Mouse (Mus musculus) ES-CJ7 (cell line): ENCODE results near the gene Anp32e.
"Not testable (repeated sequence)": the region's sequence is repeated elsewhere in the genome, so short reads cannot be mapped to it uniquely, and the experiment has no call there.

Experiments used
- DNase-seq: peaks from one replicate; pipeline ENCODE4 v3.0.0; 2011; ENCODE audit warnings: low read depth, low spot score

The Anp32e gene

GRCm38 (mm10) chr3:95928658-95929503, at the start of gene Anp32e:
Anp32e (plus strand) TSS chr3:95929246.
- DNase-seq = peak; percentile 100

DNA sequence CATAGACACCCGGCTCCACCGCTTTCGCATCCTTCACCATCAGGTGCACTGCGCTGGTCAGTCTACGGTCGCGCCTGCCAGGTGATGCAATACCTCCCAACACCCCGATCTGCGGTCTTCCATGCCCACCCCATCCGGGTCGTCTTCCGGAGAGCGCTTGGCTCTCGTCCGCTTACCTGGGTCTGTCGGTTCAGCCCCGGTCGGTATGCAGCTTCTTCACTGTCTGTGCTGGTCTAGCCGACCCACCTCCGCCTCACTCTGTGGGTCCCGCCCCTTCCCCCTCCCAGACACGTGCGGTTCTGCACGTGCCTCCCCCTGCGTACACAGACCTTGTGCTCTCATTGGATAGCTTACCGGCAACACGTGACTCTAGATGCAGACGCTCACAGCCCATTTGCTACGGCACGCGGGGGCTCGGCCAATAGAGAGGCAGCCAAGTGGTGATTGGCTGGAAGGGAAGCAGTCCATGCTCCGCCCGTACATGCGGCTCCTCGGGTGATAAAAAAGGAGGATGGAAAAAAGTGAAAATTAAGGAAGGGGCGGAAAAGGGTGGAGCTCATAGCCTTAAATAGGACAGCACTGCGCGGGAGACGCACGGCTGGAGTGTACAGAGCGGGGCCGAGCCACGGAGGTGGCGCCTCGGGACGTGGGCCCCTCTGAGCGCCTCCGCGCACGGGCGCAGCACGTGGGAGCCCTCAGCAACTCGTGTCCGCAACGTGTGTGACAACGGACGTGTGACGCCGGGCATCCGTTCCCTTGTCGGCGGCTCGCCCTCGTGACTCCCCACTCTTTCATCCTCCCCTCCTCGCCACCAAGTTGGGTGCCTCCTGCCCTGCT, 46.8 kb upstream of the Anp32e start, which contains the start of gene Ciart:
Gene Ciart, minus strand, starts transcription at position 273 of the 837 bp plus-strand sequence.
- DNase-seq = peak; percentile 100

GRCm38 (mm10) chr3:95882816-95883425, 46.1 kb upstream of the Anp32e start:
- DNase-seq = peak; percentile 73

DNA sequence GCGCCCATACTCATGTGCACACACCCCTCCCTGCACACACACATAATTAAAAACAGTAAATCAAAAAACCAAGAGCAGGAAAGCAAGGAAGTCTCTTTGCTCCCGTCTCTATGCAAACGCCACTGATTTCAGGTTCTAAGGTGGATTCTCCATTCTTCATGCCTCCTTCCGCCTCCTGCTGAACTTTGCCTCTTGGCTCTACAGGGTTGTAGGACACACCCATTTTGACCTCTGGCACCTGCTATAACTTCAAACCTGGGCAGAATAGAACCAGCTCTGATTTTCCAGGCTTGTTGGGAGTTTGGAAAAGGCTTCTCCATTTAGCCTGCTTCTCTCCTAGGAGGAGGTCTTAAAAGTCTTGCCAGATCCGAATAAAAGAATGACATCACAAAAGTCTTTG, 44.6 kb upstream of the Anp32e start:
- no peak for DNase-seq

DNA sequence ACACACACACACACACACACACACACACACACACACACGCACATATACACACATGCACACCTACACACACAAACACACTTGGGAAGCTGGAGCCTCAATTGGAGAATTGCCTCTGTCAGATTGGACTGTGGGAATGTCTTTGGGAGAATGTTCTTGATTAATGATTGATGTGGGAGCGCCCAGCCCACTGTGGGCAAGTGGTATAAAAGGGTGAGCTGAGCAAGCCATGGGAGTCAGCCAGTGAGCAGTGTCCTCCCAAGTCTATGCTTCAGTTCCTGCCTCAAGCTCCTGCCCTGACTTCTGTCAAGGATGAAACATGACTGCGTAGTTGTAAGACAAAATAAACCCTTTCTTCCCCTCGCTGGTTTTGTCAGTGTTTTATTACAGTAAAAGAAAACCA, 41.5 kb upstream of the Anp32e start:
- DNase-seq = no peak

- DNase-seq = no peak
These were observed 39.4 kb upstream of the Anp32e start for GRCm38 (mm10) chr3:95889664-95890063.

DNA sequence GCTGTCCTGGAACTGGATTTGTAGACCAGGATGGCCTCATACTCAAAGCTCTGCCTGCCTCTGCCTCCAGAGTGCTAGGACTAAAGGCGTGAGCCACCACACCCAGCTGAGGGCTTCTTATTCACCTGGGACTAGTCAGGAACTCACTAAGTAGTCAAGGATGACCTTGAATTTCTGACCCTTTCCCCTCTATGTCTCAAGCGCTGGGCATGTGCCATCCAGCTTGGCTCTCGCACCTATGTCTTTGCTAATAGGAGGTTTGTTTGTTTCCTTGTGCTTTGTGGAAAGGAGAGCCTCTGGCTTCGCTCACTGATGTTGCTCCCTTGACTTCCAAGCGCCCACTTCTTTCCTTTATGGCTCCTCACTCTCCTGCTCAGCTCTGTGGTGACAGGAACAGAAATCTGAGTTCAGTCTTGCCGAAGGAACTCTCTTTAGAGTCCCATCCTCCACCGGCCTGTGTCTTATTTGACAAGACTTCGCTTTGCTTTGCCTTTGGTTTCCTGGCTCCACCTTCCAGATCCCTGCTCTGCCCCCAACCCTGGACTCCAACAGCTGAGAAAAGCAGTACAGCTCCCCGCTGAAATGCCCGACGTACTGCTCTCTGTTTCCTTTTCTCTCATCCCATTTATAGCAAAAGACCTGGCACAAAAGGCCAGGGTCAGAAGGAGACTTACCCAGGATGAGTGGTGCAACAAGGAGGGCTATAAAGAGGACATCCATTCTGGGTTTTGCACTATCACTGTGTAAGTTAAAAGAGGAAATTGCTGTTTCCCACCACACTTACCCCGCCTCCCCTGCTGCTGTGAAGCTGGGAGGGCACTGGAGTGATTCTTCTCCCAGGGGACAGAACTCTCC, 37.6 kb upstream of the Anp32e start, which contains the start of gene BC028528:
Gene BC028528, minus strand, starts transcription at position 795 of the 855 bp plus-strand sequence.
- peak; percentile 87 for DNase-seq

- DNase-seq = no peak
These were observed 36.7 kb upstream of the Anp32e start for GRCm38 (mm10) chr3:95892066-95893052.

DNA sequence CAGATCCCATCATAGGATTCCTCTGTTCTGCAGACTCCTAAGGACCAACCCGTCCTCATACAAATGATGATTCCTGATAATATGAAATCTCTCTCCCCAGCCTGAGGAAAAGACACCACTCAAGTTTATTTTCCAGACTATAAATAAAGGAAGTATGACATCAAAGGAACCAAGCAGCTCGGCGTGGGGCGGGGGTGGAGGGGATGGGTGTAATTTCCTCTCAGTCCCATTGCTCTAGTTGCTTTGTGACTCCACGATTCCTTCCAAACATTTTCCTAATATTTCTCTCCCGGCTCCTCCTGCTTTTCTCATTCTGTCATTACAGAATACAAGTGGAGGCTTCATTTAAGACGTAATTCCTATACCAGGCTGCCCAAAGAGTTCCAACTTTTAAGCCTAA, 35.9 kb upstream of the Anp32e start:
- DNase-seq = no peak

DNA sequence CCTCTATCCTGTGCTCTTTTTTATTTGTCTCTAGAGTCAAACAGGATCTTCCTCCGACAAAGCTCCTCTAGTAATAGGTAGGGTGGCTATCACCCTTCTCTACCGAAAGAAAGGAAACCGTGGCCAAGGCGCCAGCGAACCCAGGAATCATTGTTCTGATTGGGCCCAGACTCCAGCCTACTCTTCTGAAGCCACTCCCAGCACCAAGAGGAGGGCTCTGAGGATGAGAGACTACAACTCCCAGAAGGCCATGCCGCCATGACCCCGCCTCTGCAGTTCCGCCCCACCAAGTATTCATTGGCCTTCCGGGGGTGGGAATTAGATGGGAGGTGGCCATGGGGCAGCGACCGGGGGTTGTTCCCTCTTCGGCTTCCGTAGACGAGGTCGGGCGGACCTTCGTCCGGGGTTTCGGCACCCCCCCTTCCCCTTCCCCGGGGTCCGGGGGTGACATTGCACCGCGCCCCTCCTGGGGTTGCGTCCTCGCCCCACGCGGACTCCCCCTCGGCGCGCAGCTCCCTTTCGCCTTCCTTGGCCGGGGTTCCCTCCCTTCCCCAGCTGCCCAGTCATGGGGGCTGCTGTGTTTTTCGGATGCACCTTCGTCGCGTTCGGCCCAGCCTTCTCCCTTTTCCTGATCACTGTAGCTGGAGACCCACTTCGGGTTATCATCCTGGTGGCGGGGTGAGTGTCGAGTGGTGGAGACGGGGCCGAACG, 35.3 kb upstream of the Anp32e start, which contains the start of gene Aph1a:
Gene Aph1a, plus strand, starts transcription at position 364 of the 711 bp plus-strand sequence.
- DNase-seq = peak; percentile 97

GRCm38 (mm10) chr3:95894317-95895160, 34.5 kb upstream of the Anp32e start:
- DNase-seq = no peak

- DNase-seq = not testable (repeated sequence)
These were observed 33.5 kb upstream of the Anp32e start for GRCm38 (mm10) chr3:95895501-95895900.

DNA sequence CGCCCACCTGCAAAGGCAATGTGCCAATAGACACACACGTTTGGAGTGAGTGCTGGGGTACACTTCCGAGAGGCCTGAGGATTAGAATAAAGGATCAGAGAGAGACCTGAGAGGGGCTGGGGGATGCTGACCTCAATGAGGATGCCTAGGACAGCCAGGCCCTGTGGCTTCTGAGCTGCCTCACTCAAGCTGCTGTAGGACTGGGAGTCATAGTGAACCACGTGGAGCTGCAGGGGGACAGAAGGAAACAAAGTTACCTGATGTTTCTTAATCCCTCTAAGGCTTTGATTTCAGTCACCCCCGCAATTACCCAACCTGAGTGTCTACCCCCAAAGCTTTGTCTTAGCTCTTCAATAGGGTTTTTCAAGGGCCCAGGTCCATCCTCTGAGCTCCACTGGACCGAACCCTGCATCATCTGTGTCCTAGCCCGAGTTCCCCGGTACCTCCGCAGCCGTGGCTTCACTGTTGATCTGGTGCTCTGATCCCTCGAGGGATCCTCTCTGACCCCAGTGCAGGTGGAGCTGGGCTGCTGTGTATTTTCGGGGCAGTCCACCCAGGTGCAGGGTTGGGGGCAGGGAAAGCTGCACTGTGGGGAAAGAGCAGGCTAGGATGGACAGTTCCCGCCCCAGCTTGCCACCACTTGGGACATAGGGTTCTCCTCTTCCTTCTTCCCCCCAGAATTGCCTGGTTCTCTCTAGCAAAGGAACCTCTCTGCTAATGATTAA, 29.1 kb upstream of the Anp32e start:
- no peak for DNase-seq

DNA sequence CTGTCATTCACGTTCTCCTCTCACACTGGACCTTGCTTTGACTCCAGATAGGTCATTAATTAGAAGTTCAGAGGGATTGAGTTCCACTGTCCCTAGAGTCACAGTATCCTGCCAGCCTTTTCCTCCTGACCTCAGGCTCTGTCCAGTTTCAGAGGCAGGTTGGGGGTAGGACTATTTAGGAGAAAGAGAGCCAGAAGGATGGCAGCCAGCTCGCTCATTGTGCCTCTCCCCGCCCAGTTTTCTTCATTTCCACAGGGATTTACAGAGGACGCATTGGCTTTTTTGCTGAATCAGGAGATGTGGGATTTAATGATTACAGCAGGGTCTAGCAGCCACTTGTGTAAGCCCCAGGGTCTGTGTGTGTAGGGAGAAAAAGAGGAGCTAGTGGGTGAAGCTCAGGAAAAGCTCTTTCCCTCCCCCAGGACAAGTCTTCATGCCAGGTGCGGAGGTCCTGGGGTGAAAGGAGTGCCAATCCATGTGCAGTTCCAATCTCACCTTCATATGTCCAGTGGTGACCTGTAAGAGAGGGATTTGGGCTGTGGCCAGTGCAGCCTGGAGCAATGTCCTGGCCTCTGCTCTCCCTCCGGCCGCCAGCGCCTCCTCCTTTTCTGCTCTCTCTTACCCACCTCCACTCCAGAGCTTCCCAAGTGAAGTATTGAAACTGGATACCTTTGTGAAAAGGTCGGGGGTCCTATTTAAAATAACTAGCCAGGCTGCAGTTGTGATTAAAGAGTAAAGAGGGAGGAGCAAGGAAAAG, 27.3 kb upstream of the Anp32e start:
- DNase-seq = no peak

GRCm38 (mm10) chr3:95902373-95902625, 26.7 kb upstream of the Anp32e start:
- DNase-seq = no peak

GRCm38 (mm10) chr3:95902643-95903042, 26.4 kb upstream of the Anp32e start:
- no peak for DNase-seq
